Comparison of ENCODE assay signal across 14 mouse cellular contexts in the genomic region with DNA sequence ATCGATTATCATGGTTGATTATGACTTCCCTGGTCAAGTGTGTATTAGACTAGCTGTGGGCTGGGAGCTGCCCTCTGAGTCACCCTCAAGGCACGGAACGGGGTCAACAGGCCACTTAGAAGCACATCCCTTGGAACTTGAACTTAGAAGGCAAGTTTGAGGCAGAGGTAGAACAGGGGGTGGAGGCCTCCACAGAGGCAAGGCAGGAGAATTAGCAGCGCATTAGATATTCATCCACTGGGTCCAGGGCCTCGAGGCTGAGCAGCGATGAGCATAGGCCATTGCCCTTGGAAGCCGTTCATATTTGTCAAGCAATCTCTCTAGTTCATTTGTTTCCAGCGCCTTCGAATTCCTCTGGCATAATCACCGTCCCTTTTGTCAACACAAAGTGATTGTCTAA.
A peak's percentile ranks its signal among the peaks of the same experiment; 100 is the strongest.
DNase-seq lines count a peak whose midpoint lies in the region; ATAC-seq and TF ChIP-seq lines count a peak whose summit lies in the region.
"Had no signal": no experiment of that assay in that cellular context is flagged by ENCODE, and none has a peak within 500 bp of the region (broad histone marks: within the 10 kb centered on the region; RNA-seq: fewer than 3 reads in every experiment).

No protein-coding gene starts in this region.

- no peak for TF ChIP-seq RAD21 in CH12.LX (IDR thresholded peaks at IDR 0.05; ENCODE audit: low read depth, low read length)

- H3K79me2 ChIP-seq in CH12.LX (replicated peaks; ENCODE audit: control insufficient read depth, extremely low read depth, insufficient read depth, poor library complexity, severe bottlenecking) = no peaks in the 10 kb centered on the region

- no peak overlapping the region for H3K4me2 ChIP-seq in kidney, embryonic 16.5 days (replicated peaks; ENCODE audit: low read depth, low read length)
- H3K4me2 ChIP-seq in CH12.LX (ENCODE audit: insufficient read depth, low read depth, poor library complexity, severe bottlenecking) = peak overlapping the region; percentile 14; the same call in 1 of the 2 replicates
- H3K4me2 ChIP-seq: limb, embryonic 12.5 days; liver, embryonic 13.5 days had no signal

- in situ Hi-C loops in CH12.LX (cut with MboI; ENCODE audit: low pct_ligation_motif_present, low pct_unique_long_range_greater_than_20kb, low sequenced_read_pairs) = loop anchor here (25.0 kb wide), 1 partner anchor 194 kb away; no protein-coding TSS in a partner anchor

- WGBS in kidney, embryonic 16.5 days = 54% methylated on average over 10 of the region's 10 CpGs

- no peak overlapping the region for H3K4me3 ChIP-seq in kidney, embryonic 16.5 days (ENCODE audit: low read length)
- H3K4me3 ChIP-seq in CH12.LX (replicated peaks in 1 of 3; ENCODE audit: low read depth in 2 of 3, low read length in 2 of 3, poor library complexity in 1 of 3) = peak overlapping the region in 1 of 3 experiments; percentile 20
- H3K4me3 ChIP-seq: embryonic facial prominence, embryonic 10.5 days; limb, embryonic 12.5 days; liver, embryonic 13.5 days had no signal

- no peaks in the 10 kb centered on the region for H3K9me3 ChIP-seq in kidney, embryonic 16.5 days (ENCODE audit: low read length)
- no peaks in the 10 kb centered on the region for H3K9me3 ChIP-seq in CH12.LX (replicated peaks; ENCODE audit: low read length)
- H3K9me3 ChIP-seq: embryonic facial prominence, embryonic 10.5 days; limb, embryonic 12.5 days; liver, embryonic 13.5 days had no signal

- H3K9ac ChIP-seq in kidney, embryonic 16.5 days (replicated peaks; ENCODE audit: low read length) = no peak overlapping the region
- H3K9ac ChIP-seq in CH12.LX (ENCODE audit: insufficient read depth, low read depth) = no peak overlapping the region
- H3K9ac ChIP-seq: limb, embryonic 12.5 days; liver, embryonic 13.5 days had no signal

- H3K4me1 ChIP-seq in kidney, embryonic 16.5 days (ENCODE audit: insufficient read depth, low read length) = no peaks in the 10 kb centered on the region
- peaks cover 17 to 48% of the 10 kb centered on the region in 2 experiments for H3K4me1 ChIP-seq in CH12.LX (ENCODE audit: control insufficient read depth in 1 of 2, insufficient read depth in 2 of 2)
- H3K4me1 ChIP-seq: liver, embryonic 13.5 days had no signal

- TF ChIP-seq EP300 in CH12.LX (IDR thresholded peaks at IDR 0.05; ENCODE audit: low read length) = no peak

- TF ChIP-seq POLR2A in CH12.LX (IDR thresholded peaks at IDR 0.05; ENCODE audit: low read depth, low read length) = no peak

- 0 out of 2 replicates have a peak, but pooled peaks have one; percentile 24 for ATAC-seq in kidney, embryonic 16.5 days (ENCODE audit: low FRiP score, low TSS enrichment)
- ATAC-seq in megakaryocyte, adult 5-6 weeks (ENCODE audit: poor library complexity, severe bottlenecking) = peak; percentile 9

- no peaks in the 10 kb centered on the region for H3K36me3 ChIP-seq in kidney, embryonic 16.5 days (ENCODE audit: insufficient read depth, low read length)
- no peaks in the 10 kb centered on the region for H3K36me3 ChIP-seq in CH12.LX (replicated peaks in 1 of 2; ENCODE audit: control insufficient read depth in 1 of 2, insufficient read depth in 1 of 2, low read length in 1 of 2)
- H3K36me3 ChIP-seq: embryonic facial prominence, embryonic 10.5 days; limb, embryonic 12.5 days; liver, embryonic 13.5 days had no signal

- H3K27ac ChIP-seq in kidney, embryonic 16.5 days (ENCODE audit: low read length) = no peak overlapping the region
- H3K27ac ChIP-seq in CH12.LX (ENCODE audit: insufficient read depth, low read depth) = peak overlapping the region; percentile 68
- H3K27ac ChIP-seq: limb, embryonic 12.5 days; liver, embryonic 13.5 days had no signal

- DNase-seq in kidney, postnatal 4 days = no peak
- DNase-seq in 416B (ENCODE audit: low read depth) (peak; percentile 8), CH12.LX (ENCODE audit: extremely low read depth) (no peak)
- no peak for DNase-seq in frontal cortex, postnatal 36 days (ENCODE audit: low spot score in 2 of 2)
- no peak for DNase-seq in cerebellum, adult 11-12 months
- DNase-seq: adrenal gland, adult 2 months; cerebellum, adult 18-20 months; cerebellum, postnatal 36 days; gastrocnemius, postnatal 14 days; liver, embryonic 13.5 days had no signal

- no peaks in the 10 kb centered on the region for H3K27me3 ChIP-seq in kidney, embryonic 16.5 days (ENCODE audit: insufficient read depth, low read length)
- H3K27me3 ChIP-seq in CH12.LX (replicated peaks) = no peaks in the 10 kb centered on the region
- H3K27me3 ChIP-seq: limb, embryonic 12.5 days; liver, embryonic 13.5 days had no signal

- dilution Hi-C loops in CH12.LX (cut with MboI; ENCODE audit: extremely low pct_ligation_motif_present, extremely low pct_unique_long_range_greater_than_20kb, low sequenced_read_pairs) = no loop called here

- TF ChIP-seq CTCF in CH12.LX (conservative IDR thresholded peaks at IDR 0.05 in 1 of 2, IDR thresholded peaks at IDR 0.05 in 1 of 2; ENCODE audit: low read depth in 2 of 2, low read length in 2 of 2) = no peak

TF ChIP-seq in CH12.LX, 34 proteins besides CTCF, POLR2A, EP300 and RAD21:
- TF ChIP-seq IRF4 (IDR thresholded peaks at IDR 0.05; ENCODE audit: low read depth, low read length) (no peak), CHD1 (IDR thresholded peaks at IDR 0.05; ENCODE audit: low read depth, low read length) (no peak), MAZ (IDR thresholded peaks at IDR 0.05; ENCODE audit: low read depth, low read length) (no peak), GABPA (IDR thresholded peaks at IDR 0.05; ENCODE audit: insufficient replicate concordance, low read depth, low read length) (no peak), POLR2AphosphoS2 (IDR thresholded peaks at IDR 0.05; ENCODE audit: low read depth, low read length) (no peak), UBTF (IDR thresholded peaks at IDR 0.05; ENCODE audit: low read depth, low read length) (no peak), HCFC1 (IDR thresholded peaks at IDR 0.05; ENCODE audit: low read depth, low read length) (no peak), BHLHE40 (IDR thresholded peaks at IDR 0.05; ENCODE audit: low read depth, low read length) (no peak), SMC3 (IDR thresholded peaks at IDR 0.05; ENCODE audit: low read depth, low read length) (no peak), NELFE (IDR thresholded peaks at IDR 0.05; ENCODE audit: low read depth, low read length) (no peak), JUN (IDR thresholded peaks at IDR 0.05; ENCODE audit: insufficient read depth, low read depth, low read length) (no peak), ZMIZ1 (IDR thresholded peaks at IDR 0.05; ENCODE audit: low read depth, low read length) (no peak), ZNF384 (IDR thresholded peaks at IDR 0.05; ENCODE audit: low read depth, low read length) (no peak), E2F4 (IDR thresholded peaks at IDR 0.05; ENCODE audit: insufficient replicate concordance, low read depth, low read length) (no peak), CHD2 (IDR thresholded peaks at IDR 0.05; ENCODE audit: low read length) (no peak)
